Mouse (Mus musculus): ENCODE data around the gene Lrrfip1. TPM values are rescaled to one million over a fixed set of nuclear protein-coding genes. Genes with fewer than 3 reads are reported as not detected.

Gene Lrrfip1
- 9.4 and 10.1 TPM in 2 replicates for polyA plus RNA-seq (2012; rRNA removed)

DNA sequence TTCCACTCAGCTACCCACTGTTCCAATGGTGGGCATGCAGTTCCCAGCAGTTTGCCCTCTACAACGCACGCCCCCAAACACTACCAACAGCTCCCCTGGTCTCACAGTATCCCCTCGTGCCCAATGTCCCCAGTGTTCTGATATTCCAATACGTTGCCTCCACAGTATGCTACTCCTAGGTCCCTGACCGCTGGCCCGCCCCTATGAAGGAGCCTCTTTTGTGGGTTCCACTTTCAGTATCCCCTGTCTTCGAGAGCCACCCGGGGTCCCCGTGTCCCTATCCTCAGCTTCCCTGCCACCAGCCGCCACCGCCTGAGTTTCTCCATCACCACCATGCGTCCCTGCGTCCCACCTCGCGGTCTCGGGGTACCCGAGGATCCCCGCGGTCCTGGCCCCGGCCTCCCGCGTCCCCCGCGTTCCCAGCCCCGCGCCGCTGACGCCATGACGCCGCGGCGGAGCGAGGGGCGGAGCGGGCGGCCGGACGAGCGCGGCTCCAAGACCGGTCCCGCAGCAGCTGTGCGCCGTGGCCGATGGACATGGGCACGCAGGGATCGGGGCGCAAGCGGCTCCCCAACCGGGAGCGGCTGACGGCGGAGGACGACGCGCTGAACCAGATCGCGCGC lies at the start of gene Lrrfip1:
Gene Lrrfip1, plus strand, starts transcription at position 470 of the 623 bp plus-strand sequence.

DNA sequence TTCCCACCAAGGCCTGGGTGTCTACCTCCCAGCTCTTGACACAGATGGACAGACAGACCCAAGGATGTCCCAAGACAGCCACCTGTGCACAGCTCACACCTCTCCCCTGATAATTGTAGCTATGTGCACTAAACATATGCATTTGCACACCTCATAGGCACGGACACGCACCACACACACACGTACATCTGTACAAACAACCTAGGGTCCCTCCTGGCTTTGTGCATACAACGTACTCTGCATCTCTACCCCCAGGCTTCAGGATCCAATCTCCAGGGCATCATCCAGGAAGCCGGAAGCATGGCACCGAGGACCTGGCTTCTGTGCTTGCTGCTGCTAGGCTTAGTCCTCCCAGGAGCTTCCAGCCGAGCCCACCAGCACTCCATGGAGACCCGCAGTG lies 45.7 kb upstream of the Lrrfip1 start, which contains the start of gene Prlh:
Gene Prlh, plus strand, starts transcription at position 301 of the 400 bp plus-strand sequence.

DNA sequence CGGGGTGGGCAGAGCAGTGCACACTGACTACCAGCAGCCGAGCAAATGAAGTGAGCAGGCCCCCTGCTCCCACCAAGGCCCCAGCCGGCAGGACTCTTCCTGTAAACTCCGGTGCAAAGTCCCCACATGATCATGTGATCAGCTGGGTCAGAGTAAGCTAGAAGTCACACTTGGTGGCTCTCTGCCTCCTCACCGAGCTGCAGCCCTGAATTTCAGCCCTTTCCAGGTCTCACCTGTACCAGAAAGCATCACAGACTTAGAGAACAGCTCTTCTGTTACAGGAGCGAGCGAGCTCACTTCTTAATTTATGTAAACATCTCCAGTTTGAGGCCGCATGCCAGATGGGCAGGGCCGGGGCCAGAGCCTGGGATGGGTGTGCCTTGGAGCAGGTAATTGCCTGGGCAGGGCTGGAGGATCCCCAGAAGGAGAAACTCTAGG lies 29.2 kb upstream of the Lrrfip1 start, which contains the start of gene Rab17:
Gene Rab17, minus strand, starts transcription at position 315 of the 438 bp plus-strand sequence.

DNA sequence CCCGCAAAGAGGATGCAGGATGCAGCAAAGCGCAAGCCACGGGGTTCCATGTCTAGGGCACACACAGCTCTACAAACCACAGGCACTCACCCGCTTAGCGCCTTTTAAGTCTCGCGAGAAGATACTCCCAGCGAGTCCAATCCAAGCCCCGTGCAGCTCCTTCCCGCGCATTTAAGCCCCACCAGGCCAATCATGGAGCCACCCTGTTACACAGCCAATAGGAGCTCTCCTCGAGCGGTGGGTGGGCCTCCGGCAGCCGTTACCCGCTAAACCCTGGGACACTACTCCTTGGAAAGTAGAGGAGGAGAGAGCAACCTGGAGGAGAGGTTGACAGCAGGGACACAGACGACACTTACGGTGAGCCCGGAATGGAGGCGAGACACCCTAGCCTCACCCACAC lies 146.3 kb downstream of the Lrrfip1 start, which contains the start of gene Rbm44:
Gene Rbm44, plus strand, starts transcription at position 277 of the 400 bp plus-strand sequence.

Other genes starting within 250 kb of the Lrrfip1 start
- 4.1 and 7.7 TPM in 2 replicates for gene Col6a3, start 154.8 kb upstream of the Lrrfip1 start, polyA plus RNA-seq (2012; rRNA removed)
- gene Mlph, start 83.7 kb upstream of the Lrrfip1 start, polyA plus RNA-seq (2012; rRNA removed), result 0.01 TPM in 2 replicates
- gene Prlh, start 45.6 kb upstream of the Lrrfip1 start, polyA plus RNA-seq (2012; rRNA removed), result not detected in 2 replicates
- 1.8 and 2.3 TPM in 2 replicates for gene Rab17, start 29.1 kb upstream of the Lrrfip1 start, polyA plus RNA-seq (2012; rRNA removed)
- gene Rbm44, start 146.4 kb downstream of the Lrrfip1 start, polyA plus RNA-seq (2012; rRNA removed), result 1.3 and 1.6 TPM in 2 replicates
- gene Ramp1, start 181.1 kb downstream of the Lrrfip1 start, polyA plus RNA-seq (2012; rRNA removed), result 2.3 and 2.8 TPM in 2 replicates

Measured in liver, embryonic 14 days (tissue).